Mouse (Mus musculus): ENCODE data around the gene Cdk17.

- TF ChIP-seq CTCF (IDR thresholded peaks at IDR 0.05; ENCODE audit: control insufficient read depth, insufficient read depth, insufficient replicate concordance, low read depth, low read length) = no peak
- TF ChIP-seq POLR2A (IDR thresholded peaks at IDR 0.05; ENCODE audit: control insufficient read depth, low read depth, low read length) = no peak
Measured at GRCm38 (mm10) chr10:93144579-93144978, 16.1 kb upstream of the Cdk17 start.
